Mouse (Mus musculus) cerebellum, adult 2 months (tissue): Measurements from ENCODE around the gene Gins1.

Source experiments
- CTCF ChIP-seq: fragments of 200-500 bp; IDR thresholded peaks from 2 replicates; pipeline ENCODE4 v1.5.1; 2011; ENCODE audit warnings: low read depth, mild to moderate bottlenecking, control low read depth, low read length, moderate library complexity, borderline replicate concordance; ENCODE audit not compliant: insufficient read depth
- POLR2A ChIP-seq: fragments of 200-500 bp; IDR thresholded peaks from 2 replicates; pipeline ENCODE4 v1.6.1; 2011; ENCODE audit warnings: low read length, control low read depth, borderline replicate concordance; ENCODE audit not compliant: insufficient read depth

- no peak for TF ChIP-seq POLR2A
- TF ChIP-seq CTCF, result no peak
Measured at GRCm38 (mm10) chr2:150922165-150922564, 17.0 kb downstream of the Gins1 start.
